In the genomic region with DNA sequence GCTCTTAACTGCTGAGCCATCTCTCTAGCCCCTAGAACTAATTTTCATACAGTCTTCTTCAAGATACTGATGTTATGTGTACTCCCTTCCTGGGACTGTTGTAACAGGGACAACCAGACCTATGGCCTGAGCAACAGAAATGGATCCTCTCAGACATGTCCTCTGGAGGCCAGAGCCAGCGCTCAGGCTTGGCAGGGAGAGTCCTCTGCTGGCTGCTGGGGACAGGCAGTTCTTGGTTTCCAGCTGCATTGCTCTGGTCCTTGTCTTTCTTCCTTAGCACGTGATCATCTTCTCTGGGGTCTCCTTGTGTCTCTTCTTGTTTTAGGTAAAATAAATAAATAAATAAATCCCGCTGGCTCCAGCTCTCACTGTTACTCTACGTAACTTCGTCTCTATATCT, we compare ENCODE assay signal across 23 mouse cellular contexts.
"Had no signal": no experiment of that assay in that cellular context is flagged by ENCODE, and none has a peak within 500 bp of the region (broad histone marks: within the 10 kb centered on the region; RNA-seq: fewer than 3 reads in every experiment).

No protein-coding gene starts in this region.

- DNase-seq: forebrain, postnatal 0 days; gastrocnemius, postnatal 25 days; heart, postnatal 10 days; heart, postnatal 4 days; kidney, adult 18-20 months; kidney, adult 8-10 months; kidney, postnatal 10 days; kidney, postnatal 25 days; kidney, postnatal 4 days; liver; liver, embryonic 13.5 days; liver, postnatal 0 days had no signal

- ATAC-seq: forebrain, postnatal 0 days; hindbrain, embryonic 16.5 days; inflammation-experienced regulatory T-cells, adult 6 months had no signal

- H3K36me3 ChIP-seq: heart, embryonic 12.5 days; hindbrain, embryonic 10.5 days; hindbrain, embryonic 12.5 days; limb, embryonic 10.5 days; limb, embryonic 12.5 days; liver, embryonic 13.5 days; liver, embryonic 15.5 days had no signal

- H3K9me3 ChIP-seq: heart, embryonic 12.5 days; hindbrain, embryonic 10.5 days; hindbrain, embryonic 12.5 days; limb, embryonic 10.5 days; limb, embryonic 12.5 days; liver, embryonic 13.5 days; liver, embryonic 15.5 days had no signal

- H3K27ac ChIP-seq: hindbrain, embryonic 10.5 days; hindbrain, embryonic 12.5 days; hindbrain, embryonic 14.5 days; layer of hippocampus, adult 2 months; left cerebral cortex, adult 2 months; limb, embryonic 10.5 days; limb, embryonic 12.5 days; liver, embryonic 13.5 days; liver, embryonic 15.5 days had no signal

- H3K27me3 ChIP-seq: heart, embryonic 12.5 days; hindbrain, embryonic 12.5 days; limb, embryonic 12.5 days; liver, embryonic 13.5 days; liver, embryonic 15.5 days had no signal

- H3K4me3 ChIP-seq: heart, embryonic 12.5 days; hindbrain, embryonic 10.5 days; hindbrain, embryonic 12.5 days; layer of hippocampus, adult 2 months; left cerebral cortex, adult 2 months; limb, embryonic 10.5 days; limb, embryonic 12.5 days; liver, embryonic 13.5 days; liver, embryonic 15.5 days had no signal

- H3K4me2 ChIP-seq: heart, embryonic 12.5 days; hindbrain, embryonic 12.5 days; hindbrain, embryonic 14.5 days; limb, embryonic 12.5 days; liver, embryonic 13.5 days; liver, embryonic 15.5 days had no signal

- H3K9ac ChIP-seq: forebrain, postnatal 0 days; heart, embryonic 12.5 days; hindbrain, embryonic 12.5 days; hindbrain, embryonic 14.5 days; limb, embryonic 12.5 days; liver, embryonic 13.5 days; liver, embryonic 15.5 days; liver, postnatal 0 days had no signal
